9 mouse cellular contexts compared by ENCODE assay signal in genomic region chr1:172619235-172619634, GRCm38 (mm10). TPM values are rescaled to one million over a fixed set of nuclear protein-coding genes. Genes with fewer than 3 reads are reported as not detected.
A peak's percentile ranks its signal among the peaks of the same experiment; 100 is the strongest.
DNase-seq lines count a peak whose midpoint lies in the region; ATAC-seq and TF ChIP-seq lines count a peak whose summit lies in the region.
"Had no signal": no experiment of that assay in that cellular context is flagged by ENCODE, and none has a peak within 500 bp of the region (broad histone marks: within the 10 kb centered on the region; RNA-seq: fewer than 3 reads in every experiment).

No protein-coding gene starts in this region.

- no peak overlapping the region for H3K9ac ChIP-seq in hindbrain, embryonic 14.5 days
- no peak overlapping the region for H3K9ac ChIP-seq in hindbrain, embryonic 12.5 days
- no peak overlapping the region for H3K9ac ChIP-seq in heart, postnatal 0 days (replicated peaks; ENCODE audit: low read depth, low read length)
- H3K9ac ChIP-seq in stomach, postnatal 0 days (ENCODE audit: low read length) = no peak overlapping the region

- H3K4me2 ChIP-seq in hindbrain, embryonic 14.5 days (replicated peaks) = no peak overlapping the region
- H3K4me2 ChIP-seq in hindbrain, embryonic 12.5 days (replicated peaks) = no peak overlapping the region
- no peak overlapping the region for H3K4me2 ChIP-seq in heart, postnatal 0 days (ENCODE audit: low read depth, low read length)
- H3K4me2 ChIP-seq in stomach, postnatal 0 days (replicated peaks; ENCODE audit: low read depth) = no peak overlapping the region

- TF ChIP-seq CTCF in heart, postnatal 0 days (IDR thresholded peaks at IDR 0.05; ENCODE audit: low read depth) = peak; percentile 85
- peak; percentile 84 for TF ChIP-seq CTCF in left cerebral cortex, adult 2 months (IDR thresholded peaks at IDR 0.05)
- TF ChIP-seq CTCF in stomach, postnatal 0 days (IDR thresholded peaks at IDR 0.05; ENCODE audit: low read depth) = peak; percentile 91

- no peaks in the 10 kb centered on the region for H3K27me3 ChIP-seq in hindbrain, embryonic 14.5 days (ENCODE audit: control insufficient read depth, insufficient read depth, low read length)
- no peaks in the 10 kb centered on the region for H3K27me3 ChIP-seq in hindbrain, embryonic 12.5 days
- 0 out of 2 replicates have a peak, but pooled peaks cover 7% of the 10 kb centered on the region for H3K27me3 ChIP-seq in heart, postnatal 0 days (ENCODE audit: control insufficient read depth, insufficient read depth, low read length)
- no peaks in the 10 kb centered on the region for H3K27me3 ChIP-seq in stomach, postnatal 0 days (ENCODE audit: control insufficient read depth, insufficient read depth, low read length)

- peaks cover 13% of the 10 kb centered on the region for H3K4me1 ChIP-seq in hindbrain, embryonic 14.5 days (replicated peaks; ENCODE audit: control insufficient read depth, insufficient read depth, low read length)
- H3K4me1 ChIP-seq in hindbrain, embryonic 12.5 days = peaks cover 15% of the 10 kb centered on the region
- H3K4me1 ChIP-seq in heart, postnatal 0 days (ENCODE audit: control insufficient read depth, insufficient read depth) = no peaks in the 10 kb centered on the region
- H3K4me1 ChIP-seq in stomach, postnatal 0 days (replicated peaks; ENCODE audit: control insufficient read depth, insufficient read depth) = no peaks in the 10 kb centered on the region

- no peak overlapping the region for H3K4me3 ChIP-seq in hindbrain, embryonic 14.5 days (replicated peaks; ENCODE audit: low read length)
- no peak overlapping the region for H3K4me3 ChIP-seq in hindbrain, embryonic 12.5 days
- no peak overlapping the region for H3K4me3 ChIP-seq in heart, postnatal 0 days (ENCODE audit: low read depth, low read length)
- no peak overlapping the region for H3K4me3 ChIP-seq in left cerebral cortex, adult 2 months
- no peak overlapping the region for H3K4me3 ChIP-seq in stomach, postnatal 0 days (ENCODE audit: low read depth, low read length)

- intact Hi-C loops in left cerebral cortex, adult 2 months (cut with DNase I) = no loop called here

- peak; percentile 55 for DNase-seq in hindbrain, embryonic 14.5 days (ENCODE audit: low spot score)
- DNase-seq in heart, postnatal 0 days (ENCODE audit: low spot score) = no peak
- DNase-seq in left cerebral cortex, adult 2 months (ENCODE audit: extremely low spot score in 1 of 2, low spot score in 2 of 2) = peak; percentile 48 to 70
- DNase-seq in stomach, postnatal 0 days (ENCODE audit: low spot score) = peak; percentile 69

- no peak for TF ChIP-seq EP300 in heart, postnatal 0 days (IDR thresholded peaks at IDR 0.05; ENCODE audit: low read depth)
- TF ChIP-seq EP300 in stomach, postnatal 0 days (optimal IDR thresholded peaks at IDR 0.05) = no peak

- no peak overlapping the region for H3K27ac ChIP-seq in hindbrain, embryonic 14.5 days
- H3K27ac ChIP-seq in hindbrain, embryonic 12.5 days = no peak overlapping the region
- no peak overlapping the region for H3K27ac ChIP-seq in heart, postnatal 0 days (ENCODE audit: low read depth)
- no peak overlapping the region for H3K27ac ChIP-seq in left cerebral cortex, adult 2 months
- no peak overlapping the region for H3K27ac ChIP-seq in stomach, postnatal 0 days (replicated peaks)
- H3K27ac ChIP-seq: macrophage had no signal

- no peaks in the 10 kb centered on the region for H3K9me3 ChIP-seq in hindbrain, embryonic 14.5 days (ENCODE audit: control insufficient read depth, low read length)
- H3K9me3 ChIP-seq in hindbrain, embryonic 12.5 days (replicated peaks) = no peaks in the 10 kb centered on the region
- H3K9me3 ChIP-seq in heart, postnatal 0 days (replicated peaks; ENCODE audit: control insufficient read depth, low read length) = no peaks in the 10 kb centered on the region
- no peaks in the 10 kb centered on the region for H3K9me3 ChIP-seq in stomach, postnatal 0 days (ENCODE audit: control insufficient read depth, low read length)

- no peaks in the 10 kb centered on the region for H3K36me3 ChIP-seq in hindbrain, embryonic 14.5 days (replicated peaks; ENCODE audit: control insufficient read depth, insufficient read depth)
- no peaks in the 10 kb centered on the region for H3K36me3 ChIP-seq in hindbrain, embryonic 12.5 days
- no peaks in the 10 kb centered on the region for H3K36me3 ChIP-seq in heart, postnatal 0 days (replicated peaks; ENCODE audit: control insufficient read depth, insufficient read depth, low read length)
- H3K36me3 ChIP-seq in stomach, postnatal 0 days (ENCODE audit: control insufficient read depth, insufficient read depth, low read length) = no peaks in the 10 kb centered on the region

- no peak for ATAC-seq in hindbrain, embryonic 14.5 days (ENCODE audit: low FRiP score)
- ATAC-seq in hindbrain, embryonic 12.5 days (ENCODE audit: low FRiP score) = no peak
- peak; percentile 61 for ATAC-seq in activated CD4-positive, CD25-positive, alpha-beta regulatory T cell, adult 4 months
- peak; percentile 92 for ATAC-seq in common myeloid progenitor, adult 5-6 weeks (replicated peaks; ENCODE audit: low read depth, poor library complexity, severe bottlenecking)
- ATAC-seq in heart, postnatal 0 days (ENCODE audit: insufficient read depth, low read depth) = no peak
- peak; percentile 79 for ATAC-seq in monocyte, adult 5-6 weeks (replicated peaks; ENCODE audit: insufficient number of reproducible peaks, low FRiP score, low TSS enrichment, poor library complexity, severe bottlenecking)
- 0 out of 2 replicates have a peak, but pooled peaks have one; percentile 35 for ATAC-seq in stomach, postnatal 0 days (ENCODE audit: low FRiP score, low TSS enrichment)

- WGBS in hindbrain, embryonic 14.5 days = 19% methylated on average over 7 of the region's 7 CpGs
- 16% methylated on average over 7 of the region's 7 CpGs for WGBS in hindbrain, embryonic 12.5 days
- WGBS in heart, postnatal 0 days = 12% methylated on average over 7 of the region's 7 CpGs
- 22% methylated on average over 7 of the region's 7 CpGs for WGBS in stomach, postnatal 0 days

RNA-seq across cellular contexts. Expression of gene Dusp23, which starts 13.5 kb away (rescaled TPM):
- polyA plus RNA-seq in hindbrain, embryonic 14.5 days (2014; fragmentation: Nextera tagmentation; extraction: Ambion mirVana) = 9.5 and 12.7 TPM in 2 replicates
- polyA plus RNA-seq in hindbrain, embryonic 12.5 days (2016; fragmentation: Nextera tagmentation; extraction: Ambion mirVana) = 7.9 and 8.6 TPM in 2 replicates
- polyA plus RNA-seq in activated CD4-positive, CD25-positive, alpha-beta regulatory T cell, adult 4 months (2017; shearing (Covaris generic)) = 1 to 10 TPM; 5.3 to 5.7 TPM
- 0.82 and 2.6 TPM in 2 replicates for total RNA-seq in common myeloid progenitor, adult 5-6 weeks (2017)
- total RNA-seq in heart, postnatal 0 days (2014; rRNA removed; ENCODE audit: low replicate concordance) = 2.6 and 7.3 TPM in 2 replicates
- 12.3 and 12.6 TPM in 2 replicates for polyA plus RNA-seq in heart, postnatal 0 days (2015; fragmentation: Nextera tagmentation; extraction: Ambion mirVana)
- total RNA-seq in left cerebral cortex, adult 2 months (2021) = 1 to 10 TPM; 4.4 to 5.7 TPM
- 0.57 to 2.2 TPM in 2 of 3 replicates, not detected in the other for total RNA-seq in monocyte, adult 5-6 weeks (2017)
- polyA plus RNA-seq in stomach, postnatal 0 days (2015; fragmentation: Nextera tagmentation; extraction: Ambion mirVana) = 15.5 and 17.1 TPM in 2 replicates

RNA-seq across cellular contexts. Expression of gene Fcrl6, which starts 16.9 kb away (rescaled TPM):
- polyA plus RNA-seq in hindbrain, embryonic 14.5 days (2014; fragmentation: Nextera tagmentation; extraction: Ambion mirVana) = 0.10 and 0.19 TPM in 2 replicates
- polyA plus RNA-seq in hindbrain, embryonic 12.5 days (2016; fragmentation: Nextera tagmentation; extraction: Ambion mirVana) = 0.34 TPM in 1 of 2 replicates, not detected in the other
- polyA plus RNA-seq in activated CD4-positive, CD25-positive, alpha-beta regulatory T cell, adult 4 months (2017; shearing (Covaris generic)) = not detected
- not detected in 2 replicates for total RNA-seq in common myeloid progenitor, adult 5-6 weeks (2017)
- not detected in 2 replicates for total RNA-seq in heart, postnatal 0 days (2014; rRNA removed; ENCODE audit: low replicate concordance)
- not detected in 2 replicates for polyA plus RNA-seq in heart, postnatal 0 days (2015; fragmentation: Nextera tagmentation; extraction: Ambion mirVana)
- not detected for total RNA-seq in left cerebral cortex, adult 2 months (2021)
- total RNA-seq in monocyte, adult 5-6 weeks (2017) = 0.96 to 5.5 TPM in 2 of 3 replicates, not detected in the other
- polyA plus RNA-seq in stomach, postnatal 0 days (2015; fragmentation: Nextera tagmentation; extraction: Ambion mirVana) = not detected in 2 replicates
- polyA plus RNA-seq: macrophage had no signal

RNA-seq across cellular contexts. Expression of gene Slamf8, which starts 28.9 kb away (rescaled TPM):
- polyA plus RNA-seq in hindbrain, embryonic 14.5 days (2014; fragmentation: Nextera tagmentation; extraction: Ambion mirVana) = not detected in 2 replicates
- not detected in 2 replicates for polyA plus RNA-seq in hindbrain, embryonic 12.5 days (2016; fragmentation: Nextera tagmentation; extraction: Ambion mirVana)
- polyA plus RNA-seq in activated CD4-positive, CD25-positive, alpha-beta regulatory T cell, adult 4 months (2017; shearing (Covaris generic)) = under 1 TPM in 1 of 2 experiments, not detected in 1; 0.29 TPM
- total RNA-seq in common myeloid progenitor, adult 5-6 weeks (2017) = 0.44 TPM in 1 of 2 replicates, not detected in the other
- total RNA-seq in heart, postnatal 0 days (2014; rRNA removed; ENCODE audit: low replicate concordance) = 0.46 TPM in 1 of 2 replicates, not detected in the other
- polyA plus RNA-seq in heart, postnatal 0 days (2015; fragmentation: Nextera tagmentation; extraction: Ambion mirVana) = not detected in 2 replicates
- total RNA-seq in left cerebral cortex, adult 2 months (2021) = not detected
- 7.9 to 15.4 TPM (median 10.1 TPM) in 3 replicates for total RNA-seq in monocyte, adult 5-6 weeks (2017)
- 0.12 TPM in 1 of 2 replicates, not detected in the other for polyA plus RNA-seq in stomach, postnatal 0 days (2015; fragmentation: Nextera tagmentation; extraction: Ambion mirVana)

Comparison
In these comparisons a context has a peak if more than half of its experiments do, and no peak if none do; other contexts are left out.
1. ATAC-seq: peak in activated CD4-positive, CD25-positive, alpha-beta regulatory T cell, adult 4 months (single experiment), common myeloid progenitor, adult 5-6 weeks (single experiment), monocyte, adult 5-6 weeks (single experiment) and stomach, postnatal 0 days (single experiment); none in hindbrain, embryonic 14.5 days (single experiment), hindbrain, embryonic 12.5 days (single experiment) and heart, postnatal 0 days (single experiment).
2. Peak in every context shown above with its lines, with median percentiles within 50 percentile points of each other: CTCF ChIP-seq.